Mouse (Mus musculus) small intestine, adult 2 months (tissue): ENCODE measurements around the gene Shc3. TPM values are rescaled to one million over a fixed set of nuclear protein-coding genes. Genes with fewer than 3 reads are reported as not detected.

Source experiments
- H3K27ac ChIP-seq: fragments of 200-500 bp; 2 replicates; pipeline ENCODE4 v1.5.1; 2012; ENCODE audit warnings: low read depth, low read length, control low read depth, inconsistent platforms; ENCODE audit not compliant: insufficient read depth
- H3K27me3 ChIP-seq: fragments of 200-500 bp; 2 replicates; pipeline ENCODE4 v1.6.1; 2012; ENCODE audit warnings: mild to moderate bottlenecking, moderate library complexity, low read length, inconsistent platforms; ENCODE audit not compliant: control insufficient read depth, insufficient read depth
- H3K36me3 ChIP-seq: fragments of 200-500 bp; 2 replicates; pipeline ENCODE4 v1.6.1; 2012; ENCODE audit warnings: mild to moderate bottlenecking, low read length, control low read depth, inconsistent platforms; ENCODE audit not compliant: control insufficient read depth, insufficient read depth
- H3K4me1 ChIP-seq: fragments of 200-500 bp; 2 replicates; pipeline ENCODE4 v1.6.1; 2012; ENCODE audit warnings: low read length, inconsistent platforms, mixed read lengths; ENCODE audit not compliant: control insufficient read depth, insufficient read depth, insufficient read length
- H3K4me3 ChIP-seq: fragments of 200-500 bp; 2 replicates; pipeline ENCODE4 v1.5.1; 2012; ENCODE audit warnings: low read depth, mild to moderate bottlenecking, control low read depth, inconsistent platforms, low read length, moderate library complexity
- CTCF ChIP-seq: fragments of 200-500 bp; IDR thresholded peaks from 2 replicates; pipeline ENCODE4 v1.5.1; 2012; ENCODE audit warnings: low read depth, mild to moderate bottlenecking, control low read depth, inconsistent platforms, low read length, moderate library complexity, mixed read lengths; ENCODE audit not compliant: insufficient replicate concordance, insufficient read length; ENCODE audit errors: extremely low read depth
- POLR2A ChIP-seq: fragments of 200-500 bp; IDR thresholded peaks from 2 replicates; pipeline ENCODE4 v1.6.1; 2012; ENCODE audit warnings: low read depth, mild to moderate bottlenecking, control low read depth, inconsistent platforms, low read length, moderate library complexity
- WGBS: fragments of 180-500 bp; shearing (Covaris S2); methylation state at CpG from one replicate; pipeline ENCODE4 v1.1.7; 2018; 5-methylcytosine and 5-hydroxymethylcytosine counted together
- polyA plus RNA-seq: library from polyadenylated mRNA; depleted of rRNA; stranded (reverse); fragments of >200 nt; gene quantifications from 2 replicates; pipeline ENCODE4 v1.2.3, GENCODE M21; 2012

The Shc3 gene
- polyA plus RNA-seq, 1 experiment = 0.08 TPM

DNA sequence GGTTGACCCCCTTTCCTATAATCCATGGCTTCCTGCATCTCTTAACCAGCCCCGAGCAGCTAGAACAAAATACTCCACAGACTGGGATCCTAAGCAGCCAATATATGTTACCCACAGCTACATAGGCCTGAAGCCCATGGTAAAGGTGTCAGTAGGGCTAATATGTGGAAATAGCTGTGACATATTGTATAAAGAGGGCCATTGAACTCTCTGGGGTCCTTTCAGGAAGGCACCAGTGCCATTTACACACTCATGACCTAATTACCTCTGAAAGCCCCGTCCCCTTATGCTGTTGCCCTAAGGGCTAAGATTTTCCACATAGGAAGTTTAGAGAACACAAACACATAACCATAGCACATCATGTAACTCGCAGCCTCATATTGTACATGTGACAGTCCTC lies 17.4 kb downstream of the Shc3 start:
- no peaks in the 10 kb centered on the region; the same call in 1 of the 2 replicates for H3K27me3 ChIP-seq
- peaks cover 11% of the 10 kb centered on the region; the same call in 1 of the 2 replicates for H3K4me1 ChIP-seq
- 82% methylated on average over 3 of the region's 3 CpGs for WGBS
- no peaks in the 10 kb centered on the region for H3K36me3 ChIP-seq
- no peak overlapping the region for H3K27ac ChIP-seq
- no peak overlapping the region for H3K4me3 ChIP-seq
- no peak for TF ChIP-seq POLR2A
- TF ChIP-seq CTCF = no peak

DNA sequence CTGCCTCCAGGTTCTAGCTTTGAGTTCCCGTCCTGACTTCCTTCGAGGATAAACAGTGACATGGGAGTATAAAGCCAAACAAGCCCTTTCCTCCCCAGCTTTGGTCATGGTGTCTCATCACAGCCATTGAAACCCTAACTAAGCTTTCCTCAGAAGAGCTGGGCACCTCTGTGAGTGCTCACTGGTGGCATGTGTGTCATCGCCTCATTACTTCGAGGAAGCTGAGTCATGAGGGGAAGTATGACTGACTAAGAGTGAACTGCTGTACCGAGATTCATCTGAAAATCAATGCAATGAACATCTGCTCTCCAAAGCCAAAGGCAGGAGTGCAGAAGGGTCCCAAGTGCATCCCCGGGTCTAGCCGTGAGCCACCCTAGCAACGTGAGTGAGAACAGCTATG lies 29.4 kb downstream of the Shc3 start:
- no peaks in the 10 kb centered on the region for H3K27me3 ChIP-seq
- TF ChIP-seq CTCF (no peak), POLR2A (no peak)
- no peak overlapping the region for H3K4me3 ChIP-seq
- no peaks in the 10 kb centered on the region for H3K4me1 ChIP-seq
- WGBS = 78% methylated on average over 8 of the region's 8 CpGs
- H3K27ac ChIP-seq = no peak overlapping the region
- no peaks in the 10 kb centered on the region for H3K36me3 ChIP-seq

DNA sequence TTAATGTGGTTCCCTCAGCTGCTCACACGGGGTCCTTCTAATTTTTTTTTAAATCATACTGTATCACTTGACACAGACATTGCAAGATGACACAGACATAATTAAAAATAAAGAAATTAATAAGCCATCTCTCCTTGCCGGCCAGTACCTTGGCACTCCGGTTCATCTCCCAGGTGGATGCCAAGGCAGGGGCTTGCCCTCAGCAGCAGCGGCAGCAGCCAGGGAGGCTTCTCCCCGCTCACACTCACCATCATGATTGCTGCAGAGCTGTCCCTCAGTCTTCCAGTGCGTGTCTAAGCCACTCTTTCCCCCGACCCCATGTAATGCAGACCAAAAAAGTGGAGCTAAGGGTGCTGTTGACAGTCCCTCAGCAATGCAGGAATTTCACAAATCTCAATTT lies 33.9 kb downstream of the Shc3 start:
- TF ChIP-seq CTCF (no peak), POLR2A (no peak)
- 84% methylated on average over 7 of the region's 7 CpGs for WGBS
- H3K4me3 ChIP-seq = no peak overlapping the region
- no peaks in the 10 kb centered on the region for H3K4me1 ChIP-seq
- H3K27me3 ChIP-seq = no peaks in the 10 kb centered on the region
- no peak overlapping the region for H3K27ac ChIP-seq
- no peaks in the 10 kb centered on the region for H3K36me3 ChIP-seq

DNA sequence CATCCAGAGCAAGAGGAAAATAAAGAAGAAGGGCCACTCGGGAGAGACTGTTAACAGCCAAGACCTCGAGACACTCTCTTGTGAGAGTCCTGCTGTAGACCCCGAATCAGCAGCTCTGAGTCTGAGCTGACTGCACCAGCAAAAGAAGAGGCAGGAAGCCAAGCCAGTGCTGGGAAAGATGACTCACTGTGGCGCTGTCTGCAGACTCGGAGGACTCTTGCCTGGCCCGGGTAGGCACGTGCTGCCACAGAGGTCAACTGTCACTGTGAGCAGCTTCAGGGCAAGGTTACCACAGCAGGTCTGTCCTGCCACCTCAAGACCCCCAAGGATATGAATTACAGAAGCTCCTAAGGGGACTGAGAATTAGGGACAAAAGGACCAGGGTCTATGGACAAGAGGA lies 42.7 kb downstream of the Shc3 start:
- 25% methylated on average over 7 of the region's 7 CpGs for WGBS
- no peaks in the 10 kb centered on the region for H3K36me3 ChIP-seq

DNA sequence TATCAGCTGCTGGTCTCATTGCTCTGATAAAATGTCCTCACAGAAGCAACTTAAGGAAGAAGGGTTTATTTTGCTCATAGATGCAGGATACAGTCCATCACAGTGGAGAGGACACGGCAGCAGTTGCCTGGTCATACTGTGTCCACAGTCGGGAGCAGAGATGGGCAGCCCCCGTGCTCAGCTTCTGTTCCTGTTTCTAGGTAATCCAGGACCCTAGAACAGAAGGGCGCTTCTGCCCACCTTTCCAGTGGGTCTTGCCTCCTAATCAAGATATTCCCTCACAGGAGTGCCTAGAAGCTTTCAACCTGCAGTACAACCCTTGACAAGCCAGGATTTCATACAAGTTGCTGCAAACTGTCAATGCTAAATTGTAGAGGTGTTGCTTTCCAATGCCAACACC lies 44.9 kb downstream of the Shc3 start:
- 83% methylated on average over 4 of the region's 4 CpGs for WGBS

More for the DNA sequence above, 42.7 kb downstream of the Shc3 start:
- no peak overlapping the region for H3K27ac ChIP-seq
- H3K27me3 ChIP-seq = no peaks in the 10 kb centered on the region
- no peak for TF ChIP-seq POLR2A
- no peak for TF ChIP-seq CTCF
- H3K4me3 ChIP-seq = no peak overlapping the region
- no peaks in the 10 kb centered on the region for H3K4me1 ChIP-seq

DNA sequence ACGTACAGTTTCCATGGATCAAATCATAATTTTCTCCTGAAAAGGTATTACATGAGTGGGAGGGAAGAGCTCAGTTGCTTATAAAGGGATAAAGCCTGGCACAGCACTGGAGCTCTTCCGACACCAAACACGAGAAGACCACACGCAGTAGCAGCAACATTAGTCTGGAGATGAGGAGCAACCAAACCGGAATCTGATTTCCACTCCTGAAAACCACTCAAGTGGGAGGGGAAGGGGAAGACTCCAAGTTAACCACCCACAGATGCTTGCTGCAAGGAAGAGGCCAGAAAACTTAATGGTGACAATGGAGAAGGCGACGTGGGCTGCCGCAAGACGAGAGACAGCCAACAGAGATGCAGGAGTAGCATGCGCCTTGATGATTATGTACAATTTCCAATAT lies 45.9 kb downstream of the Shc3 start:
- no peak for TF ChIP-seq POLR2A
- no peak for TF ChIP-seq CTCF
- Histone ChIP-seq H3K4me3 (no peak overlapping the region), H3K27ac (no peak overlapping the region), H3K27me3 (no peaks in the 10 kb centered on the region), H3K4me1 (no peaks in the 10 kb centered on the region), H3K36me3 (no peaks in the 10 kb centered on the region)
- 92% methylated on average over 10 of the region's 10 CpGs for WGBS

More for the DNA sequence above, 44.9 kb downstream of the Shc3 start:
- H3K36me3 ChIP-seq = no peaks in the 10 kb centered on the region
- H3K4me1 ChIP-seq = no peaks in the 10 kb centered on the region
- no peak overlapping the region for H3K4me3 ChIP-seq
- no peak overlapping the region for H3K27ac ChIP-seq
- no peaks in the 10 kb centered on the region for H3K27me3 ChIP-seq
- TF ChIP-seq POLR2A = no peak
- no peak for TF ChIP-seq CTCF

DNA sequence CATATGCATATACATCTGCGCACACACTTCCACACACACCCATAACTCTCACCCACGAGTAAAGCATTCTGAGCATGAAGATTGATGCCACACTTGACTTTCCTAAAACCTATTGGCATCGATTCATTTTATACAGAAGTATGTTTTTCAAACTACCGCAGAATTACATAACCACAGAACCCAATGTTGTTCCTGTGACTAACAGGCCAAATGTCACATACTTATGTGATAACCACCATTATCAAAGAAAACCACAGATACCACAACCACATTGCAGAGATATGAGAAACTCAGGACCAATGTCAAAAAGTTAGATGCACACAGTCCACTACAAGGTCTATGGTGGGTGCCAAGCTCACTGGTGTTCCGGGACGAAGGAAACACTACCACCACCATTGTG lies 50.3 kb downstream of the Shc3 start:
- Histone ChIP-seq H3K4me3 (no peak overlapping the region), H3K27ac (no peak overlapping the region), H3K4me1 (no peaks in the 10 kb centered on the region), H3K27me3 (no peaks in the 10 kb centered on the region), H3K36me3 (no peaks in the 10 kb centered on the region)
- WGBS = 85% methylated on average over 6 of the region's 6 CpGs
- TF ChIP-seq CTCF = no peak
- no peak for TF ChIP-seq POLR2A

DNA sequence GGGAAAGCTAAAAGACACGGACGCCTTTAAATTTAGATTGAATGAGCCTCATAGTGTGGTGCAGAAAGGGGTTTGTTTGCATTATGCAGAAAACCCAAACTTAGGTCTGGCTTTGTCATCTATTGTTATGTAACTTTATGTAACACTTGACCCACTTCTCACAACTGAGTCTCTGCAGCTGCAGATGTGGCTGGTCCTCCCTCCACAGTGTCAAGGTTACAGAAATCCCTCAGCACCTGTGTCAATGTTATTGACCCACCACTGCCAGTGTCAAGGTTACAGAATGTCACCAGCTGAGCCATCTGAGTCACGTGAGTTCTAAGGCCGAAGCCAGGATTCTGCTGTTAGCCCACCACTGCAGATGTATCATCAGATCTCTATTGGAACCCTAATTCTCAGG lies 51.3 kb downstream of the Shc3 start:
- H3K4me1 ChIP-seq = no peaks in the 10 kb centered on the region
- no peak overlapping the region for H3K27ac ChIP-seq
- no peaks in the 10 kb centered on the region for H3K27me3 ChIP-seq
- no peak overlapping the region for H3K4me3 ChIP-seq
- no peaks in the 10 kb centered on the region for H3K36me3 ChIP-seq
- TF ChIP-seq POLR2A (no peak), CTCF (no peak)
- 80% methylated on average over 4 of the region's 4 CpGs for WGBS
